Mouse (Mus musculus) adrenal gland, postnatal 4 days (tissue): Measurements from ENCODE around the gene Rims1. TPM values are rescaled to one million over a fixed set of nuclear protein-coding genes. Genes with fewer than 3 reads are reported as not detected.

Experiments
- DNase-seq, 2 experiments: peaks; one replicate each; pipeline ENCODE4 v3.0.0; 2021 to 2022; ENCODE audit warnings: low spot score in 2 of 2, mixed read lengths in 2 of 2
- long read RNA-seq, 2 experiments: library from polyadenylated mRNA; stranded (forward); transcript quantifications; one replicate each; pipeline ENCODE4 v2.0.0; 2021
- total RNA-seq, 2 experiments: library from RNA; stranded (reverse); gene quantifications; 2 replicates each; pipeline ENCODE4 v1.2.3; 2021

Rims1 gene
- total RNA-seq = 1 to 10 TPM; 1.4 to 2.1 TPM
- long read RNA-seq, experiment 1, partial matches to known transcripts = 0 of 1 reads
- long read RNA-seq, experiment 1, other reads (novel, unspliced or antisense) = 1 of 1 reads
- long read RNA-seq, experiment 2, partial matches to known transcripts = 0 of 1 reads
- long read RNA-seq, experiment 2, other reads (novel, unspliced or antisense) = 1 of 1 reads

DNA sequence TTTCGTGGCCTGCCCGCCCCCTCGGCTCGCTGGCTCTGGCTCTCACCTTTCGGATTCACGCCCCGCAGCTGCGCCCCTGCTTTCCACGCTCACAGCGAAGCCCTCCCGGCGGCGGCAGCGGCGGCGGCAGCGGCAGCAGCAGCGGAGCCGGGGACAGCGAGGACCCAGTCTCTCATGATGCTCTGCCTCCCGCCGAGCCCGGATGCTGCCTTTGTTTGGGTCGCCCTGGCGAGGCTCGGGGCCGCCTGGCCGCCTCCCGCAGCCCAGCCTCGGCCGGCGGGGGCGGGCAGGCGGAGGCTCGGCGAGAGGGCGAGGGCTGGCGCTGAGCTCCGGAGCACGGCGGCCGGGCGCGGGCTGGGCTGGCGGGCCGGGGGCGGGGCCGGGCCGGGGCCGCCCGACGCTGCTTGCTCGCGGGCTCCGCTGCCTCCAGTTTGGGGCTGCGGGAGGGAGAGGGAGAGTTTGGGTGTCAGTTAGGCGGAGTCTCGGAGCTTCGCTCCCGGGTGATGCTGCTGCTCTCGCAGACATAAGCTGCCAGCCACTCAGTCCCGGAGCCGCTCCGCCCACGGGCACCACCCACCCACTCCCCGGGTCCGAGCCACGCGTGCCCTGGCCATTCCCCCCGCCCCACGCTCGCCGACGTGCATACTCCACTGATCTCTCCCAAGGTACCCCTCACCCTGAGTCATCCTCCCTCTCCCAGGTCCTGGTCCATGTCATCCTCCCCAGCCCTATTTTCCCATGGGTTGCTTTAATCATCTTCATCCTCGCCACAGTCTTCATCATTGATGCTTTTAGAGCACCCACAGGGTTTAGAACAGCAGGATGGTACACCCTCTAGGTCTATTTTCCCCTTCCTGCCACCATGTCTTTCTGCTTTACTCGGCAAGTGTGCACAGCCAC lies at the start of gene Rims1:
Rims1 (minus strand) TSS at position 269 of the 900 bp plus-strand sequence.
- peak in 1 of 2 experiments; percentile 16 for DNase-seq

DNA sequence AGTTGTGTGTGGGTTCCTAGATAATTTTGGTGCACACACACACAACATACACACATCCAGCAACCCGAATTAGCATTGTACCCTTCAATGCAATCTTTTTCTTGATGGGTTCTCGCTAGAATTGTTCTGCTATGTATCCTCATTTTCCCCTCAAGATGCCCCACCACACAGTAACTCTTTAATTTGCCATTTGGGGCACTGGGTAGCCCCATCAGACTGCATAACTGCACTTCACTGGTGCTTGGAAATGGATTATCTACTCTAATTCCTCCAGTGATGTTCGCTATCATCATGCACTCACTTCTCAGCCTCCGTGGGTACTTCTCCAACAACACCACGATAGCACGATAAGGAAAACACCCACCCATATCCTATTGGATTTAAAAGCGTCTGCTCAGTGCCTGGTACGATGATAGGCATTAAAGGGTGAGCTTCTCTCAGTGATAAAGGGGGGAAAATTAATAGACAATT lies 867 bp upstream of the Rims1 start:
- no peak for DNase-seq

DNA sequence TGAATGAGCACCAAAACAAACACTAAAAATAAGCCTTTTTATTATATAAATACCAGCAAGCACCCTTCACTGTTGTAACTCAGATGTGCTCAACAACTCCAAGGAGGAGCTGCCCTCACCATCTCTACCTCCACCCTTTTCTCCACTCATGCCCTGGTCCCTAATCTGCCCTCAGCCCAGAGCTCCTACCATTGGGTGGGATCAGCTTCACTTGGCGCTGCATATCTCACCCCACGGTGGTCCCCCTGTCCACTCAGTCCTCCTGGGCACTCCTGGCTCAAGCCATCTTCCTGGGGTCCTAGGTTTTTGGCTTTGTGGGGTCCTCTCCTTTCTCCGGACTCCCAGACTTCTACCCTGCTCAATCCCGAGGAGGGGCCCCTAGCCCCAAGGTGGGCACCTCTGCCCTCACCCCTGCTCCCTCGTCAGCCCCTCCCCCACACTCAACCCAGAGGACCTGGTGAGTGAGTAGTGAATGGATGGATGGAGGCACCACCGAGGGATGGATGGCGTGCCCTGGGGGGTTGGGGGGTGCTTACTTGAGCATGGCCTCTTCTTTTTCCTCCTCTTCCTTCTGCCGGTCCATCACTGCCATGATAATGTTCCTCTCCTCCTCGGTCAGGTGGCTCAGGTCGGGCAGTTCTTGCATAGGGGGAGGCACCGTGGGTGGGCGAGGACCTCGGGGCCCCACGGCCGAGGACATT lies 619 bp downstream of the Rims1 start:
- peak in 1 of 2 experiments; percentile 2 for DNase-seq

DNA sequence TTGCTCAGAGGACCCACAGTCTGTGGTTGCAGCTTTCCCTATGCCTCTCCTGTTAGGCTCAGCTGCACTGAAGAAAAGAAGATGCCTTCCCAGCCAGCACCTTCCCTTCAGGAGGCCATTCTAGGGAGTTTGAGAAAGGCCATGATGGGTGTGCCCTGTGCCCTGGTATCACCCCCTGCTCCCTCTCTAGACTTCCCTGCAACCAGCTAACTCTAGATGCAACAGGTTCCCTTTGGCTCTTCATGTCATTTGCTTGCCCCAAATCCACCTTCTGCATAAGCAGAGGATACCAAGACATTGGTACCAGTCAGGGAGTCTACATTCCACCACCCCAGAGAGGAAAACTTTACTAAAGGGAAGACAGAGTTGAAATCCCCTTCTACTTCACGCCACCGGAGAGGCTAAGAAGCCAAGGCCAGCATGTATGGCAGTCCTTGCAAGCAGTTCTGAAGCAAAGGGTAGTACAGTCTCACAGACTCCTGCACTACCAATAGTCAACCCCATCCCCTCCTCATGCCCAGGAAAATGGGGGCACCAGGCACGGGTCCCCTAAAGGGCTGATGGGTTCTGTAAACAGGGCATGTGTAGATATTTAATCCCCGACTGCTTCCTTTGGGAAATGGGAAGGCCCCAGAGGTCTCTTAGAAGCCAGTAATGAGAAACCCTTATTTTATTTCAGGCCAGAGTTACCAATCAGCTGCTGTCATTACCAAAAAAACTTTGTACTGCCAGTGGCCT lies 1.5 kb downstream of the Rims1 start:
- no peak for DNase-seq

DNA sequence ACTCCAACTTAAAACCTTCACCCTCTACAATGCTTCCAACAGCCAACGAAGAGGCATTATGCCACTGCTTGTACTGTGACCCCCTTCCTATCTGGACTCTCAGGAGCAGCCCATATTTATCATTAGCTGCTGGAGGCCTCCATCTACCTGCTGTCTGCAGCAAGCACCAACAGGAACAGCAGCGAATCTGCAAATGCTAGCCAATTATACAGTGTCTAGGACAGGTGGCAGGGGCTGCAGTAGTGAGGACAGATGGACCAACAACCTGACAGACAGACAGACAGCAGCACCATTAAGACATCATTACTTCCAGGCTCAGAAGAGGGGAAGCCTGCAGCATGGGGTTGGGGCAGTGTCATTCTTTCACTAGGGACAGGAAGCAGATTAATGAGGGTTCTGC lies 2.3 kb downstream of the Rims1 start:
- no peak for DNase-seq

DNA sequence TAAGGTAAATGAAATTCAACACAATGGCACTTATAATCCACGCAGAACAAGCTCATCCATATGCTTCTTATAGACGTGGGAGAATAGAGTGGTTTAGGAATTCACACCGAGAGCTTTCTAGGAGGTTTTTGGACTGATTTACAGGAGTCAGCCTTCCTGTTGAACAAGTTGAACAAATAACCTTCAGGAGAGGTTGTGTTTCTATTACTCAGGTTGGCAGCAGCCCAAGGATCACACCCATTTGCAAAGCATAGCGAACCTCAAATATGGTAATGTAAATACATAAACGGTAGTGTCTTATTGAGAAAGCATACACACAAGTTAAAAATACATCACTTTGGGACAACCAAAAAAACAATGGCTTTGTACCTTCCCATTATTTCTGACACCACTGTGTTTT lies 5.5 kb downstream of the Rims1 start:
- no peak for DNase-seq

DNA sequence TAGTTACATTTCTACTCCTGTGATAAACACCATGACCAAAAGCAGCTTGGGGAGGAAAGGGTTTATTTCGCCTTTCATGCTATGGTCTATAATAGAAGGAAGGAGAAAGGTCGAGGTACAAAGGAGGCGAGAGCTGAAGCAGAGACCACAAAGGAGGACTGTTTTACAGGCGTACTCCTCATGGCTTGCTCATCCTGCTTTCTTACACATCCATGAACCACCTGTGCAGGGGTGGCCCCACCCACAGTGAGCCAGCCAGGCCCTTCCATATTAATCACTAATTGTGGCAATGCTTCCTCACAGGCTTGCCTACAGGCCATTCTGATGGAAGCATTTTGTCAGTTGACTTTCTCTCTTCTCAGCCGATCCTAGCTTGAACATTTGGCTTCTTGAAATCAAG lies 8.7 kb downstream of the Rims1 start:
- DNase-seq = no peak

DNA sequence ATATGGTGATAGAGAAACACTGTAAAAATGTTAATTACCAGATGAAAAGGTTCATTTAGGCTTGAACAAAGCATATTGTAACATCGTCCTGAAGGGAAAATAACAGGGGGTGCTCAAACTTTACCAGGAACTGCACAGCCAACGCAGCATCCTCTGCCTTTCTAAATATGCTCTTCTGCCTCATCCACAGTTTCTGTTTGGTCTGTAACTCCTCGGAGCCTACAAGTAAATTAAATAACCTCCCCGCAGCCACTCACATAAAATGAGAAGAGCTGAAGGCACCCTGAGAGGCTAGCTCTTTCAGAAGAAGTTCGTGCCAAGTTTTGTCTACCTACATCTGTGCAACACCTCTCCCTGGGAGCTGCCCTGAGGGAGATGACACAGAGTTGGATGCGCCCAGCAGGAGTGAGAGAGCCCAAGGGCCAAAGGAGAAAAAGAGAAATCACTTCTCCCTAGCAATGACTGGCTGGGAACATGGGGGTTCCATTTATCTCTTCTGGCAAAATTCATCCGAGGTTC lies 16.3 kb downstream of the Rims1 start:
- no peak for DNase-seq

DNA sequence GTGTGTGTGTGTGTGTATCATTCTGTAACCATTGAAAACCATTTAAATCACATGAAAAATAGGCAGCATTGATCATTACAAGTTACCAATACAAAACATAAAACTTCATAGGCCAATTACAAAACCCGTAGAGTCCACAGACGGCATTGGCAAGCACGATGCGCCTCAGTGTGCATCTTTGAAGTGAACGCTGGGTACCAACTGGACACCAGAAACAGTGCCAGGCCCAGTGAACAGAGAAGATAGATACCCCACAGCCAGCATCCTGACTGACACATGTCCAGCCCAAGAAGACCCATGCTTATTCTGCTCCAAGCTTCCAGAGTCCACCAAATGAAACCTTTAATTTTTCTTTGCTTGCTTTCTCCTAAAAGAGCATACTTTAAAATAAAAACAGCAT lies 18.2 kb downstream of the Rims1 start:
- DNase-seq = no peak

DNA sequence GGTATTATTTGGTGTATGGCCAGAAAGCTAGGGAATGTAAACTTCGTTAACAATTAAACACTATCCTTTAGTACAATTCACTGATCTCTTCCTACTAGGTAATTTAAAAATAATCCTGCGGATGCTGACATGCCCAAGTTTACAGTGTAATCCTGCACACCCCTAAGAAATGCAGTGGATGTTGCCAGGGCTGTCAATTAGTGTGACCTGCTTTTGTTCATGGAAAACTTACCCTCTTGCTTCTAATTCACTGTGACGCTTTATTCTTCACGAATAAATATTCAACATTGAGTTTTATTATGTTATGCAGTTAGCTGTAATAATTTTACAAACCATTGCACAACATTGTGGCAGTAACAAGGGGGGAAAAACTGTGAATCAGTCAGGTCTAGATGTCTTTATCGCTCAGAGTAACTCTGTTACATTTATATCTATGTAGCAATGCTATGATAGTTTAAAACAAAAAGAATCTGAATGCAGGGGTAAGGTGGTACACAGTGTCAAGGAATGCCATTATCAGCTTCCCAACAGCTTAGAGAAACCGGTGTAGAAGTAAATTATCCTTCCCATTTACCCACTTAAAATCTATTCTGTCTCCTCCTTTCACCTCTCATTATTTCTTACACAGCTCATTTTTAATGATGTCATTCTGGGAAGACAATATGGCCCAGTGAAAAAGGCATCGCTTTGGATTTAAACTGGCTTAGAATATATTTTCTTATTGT lies 35.1 kb downstream of the Rims1 start:
- DNase-seq = no peak

DNA sequence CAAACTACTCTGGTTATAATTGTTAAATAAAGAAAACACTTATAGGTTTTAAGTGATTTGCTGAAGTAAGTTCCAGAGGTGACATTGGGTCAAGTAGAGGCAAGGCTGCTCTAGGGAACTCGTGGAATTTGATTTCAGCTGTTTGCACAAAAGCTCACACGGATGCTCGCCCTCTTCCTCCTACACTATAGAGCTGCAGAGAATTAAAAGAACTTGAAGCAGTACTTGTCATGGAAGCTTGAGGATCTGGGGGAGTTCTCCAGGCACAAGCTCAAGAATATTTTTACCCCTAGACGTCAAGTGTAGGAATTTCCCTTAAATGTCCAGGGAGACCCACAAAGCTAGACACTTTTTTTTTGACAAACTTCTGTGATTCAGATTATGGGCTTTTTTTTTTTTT lies 42.4 kb downstream of the Rims1 start:
- DNase-seq = no peak

DNA sequence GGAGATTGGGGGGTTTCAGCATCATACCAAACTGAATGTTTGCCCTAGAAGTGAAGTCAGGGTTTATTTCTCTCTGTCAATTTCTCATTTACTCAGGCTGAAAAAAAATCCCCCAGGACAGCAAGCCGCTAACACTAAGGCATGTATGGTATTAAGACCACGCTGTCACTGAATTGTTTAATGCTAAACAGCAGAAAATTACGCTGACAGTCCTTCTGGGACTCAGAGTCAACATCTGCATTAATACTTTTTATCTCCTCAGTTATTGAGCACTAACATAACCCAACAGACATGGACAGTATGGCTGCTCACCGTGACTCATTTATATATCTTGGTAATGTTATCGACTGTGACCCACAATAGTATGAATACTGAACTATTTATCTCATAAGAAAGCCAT lies 43.0 kb downstream of the Rims1 start:
- DNase-seq = no peak

DNA sequence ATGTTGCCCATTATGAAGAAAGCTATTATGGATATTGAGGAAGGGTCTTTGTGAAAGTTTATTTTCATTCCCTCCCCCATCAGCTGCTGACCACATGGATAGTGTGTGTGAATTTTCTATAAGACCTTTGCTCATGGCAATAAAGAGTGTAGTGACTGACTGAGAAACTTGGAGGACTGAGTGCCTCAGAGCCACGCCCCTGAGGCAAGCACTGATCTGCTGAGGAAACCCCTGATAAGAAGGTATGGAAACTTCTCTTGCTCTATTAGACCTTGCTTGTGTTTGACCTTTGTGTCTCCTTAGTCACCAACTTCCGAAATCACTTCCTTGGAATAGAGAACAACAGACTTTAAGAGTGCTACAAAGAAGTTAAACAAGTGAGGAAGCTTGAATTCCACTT lies 55.3 kb downstream of the Rims1 start:
- DNase-seq = no peak

DNA sequence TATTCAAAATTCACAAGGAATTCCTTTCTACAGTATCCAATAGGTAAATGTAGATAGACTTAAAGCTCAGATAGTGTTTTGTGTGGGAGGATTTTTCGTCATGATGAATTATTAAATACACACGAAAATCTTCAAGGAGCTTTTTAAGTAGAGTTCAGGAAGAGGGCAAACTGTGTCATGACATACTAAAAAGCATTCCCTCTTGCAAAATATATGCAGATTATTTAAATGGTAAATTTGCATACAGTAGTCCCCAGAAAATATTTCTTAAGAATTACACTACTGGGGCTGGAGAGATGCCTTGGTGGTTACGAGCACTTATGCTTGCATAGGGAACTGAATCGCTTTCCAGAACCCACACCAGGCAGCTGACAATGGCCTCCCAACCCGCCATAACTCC lies 61.1 kb downstream of the Rims1 start:
- DNase-seq = no peak

DNA sequence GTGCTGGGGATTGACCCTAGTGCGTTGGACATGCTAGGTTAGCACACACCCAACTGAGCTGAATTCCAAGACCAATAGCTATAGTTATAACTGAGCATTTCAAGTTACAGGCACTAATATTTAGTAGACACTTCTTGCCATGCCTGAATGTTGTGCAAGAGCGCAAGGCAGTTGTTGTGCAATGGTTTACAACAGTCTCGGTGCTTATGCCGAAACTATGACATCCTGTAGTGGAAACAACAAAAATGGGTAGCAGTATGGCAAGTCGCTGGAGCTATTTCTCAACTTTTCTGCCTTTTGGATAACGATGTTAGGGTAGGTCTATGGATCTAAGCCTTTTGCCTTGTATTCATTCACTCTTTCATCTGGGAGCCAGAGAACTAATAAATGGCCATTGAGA lies 68.3 kb downstream of the Rims1 start:
- no peak for DNase-seq

DNA sequence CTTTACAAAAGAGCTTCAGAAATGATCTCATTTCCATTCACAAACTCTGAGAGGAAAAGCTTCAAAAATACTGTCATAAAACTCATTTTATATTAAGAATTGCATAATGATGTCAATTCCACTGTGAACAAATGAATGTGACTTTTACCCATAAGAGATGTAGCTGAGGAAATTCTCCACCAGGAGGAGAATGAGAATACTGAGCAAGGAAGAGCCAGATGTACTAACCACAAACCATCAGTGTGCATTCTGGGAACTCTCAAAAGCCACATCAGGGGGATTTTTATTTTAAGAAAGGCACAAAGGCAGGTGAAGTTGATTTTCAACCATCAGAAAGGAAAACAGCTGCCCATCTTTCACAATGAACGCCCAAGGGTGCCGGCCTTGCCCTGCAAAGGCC lies 71.4 kb downstream of the Rims1 start:
- DNase-seq = no peak

DNA sequence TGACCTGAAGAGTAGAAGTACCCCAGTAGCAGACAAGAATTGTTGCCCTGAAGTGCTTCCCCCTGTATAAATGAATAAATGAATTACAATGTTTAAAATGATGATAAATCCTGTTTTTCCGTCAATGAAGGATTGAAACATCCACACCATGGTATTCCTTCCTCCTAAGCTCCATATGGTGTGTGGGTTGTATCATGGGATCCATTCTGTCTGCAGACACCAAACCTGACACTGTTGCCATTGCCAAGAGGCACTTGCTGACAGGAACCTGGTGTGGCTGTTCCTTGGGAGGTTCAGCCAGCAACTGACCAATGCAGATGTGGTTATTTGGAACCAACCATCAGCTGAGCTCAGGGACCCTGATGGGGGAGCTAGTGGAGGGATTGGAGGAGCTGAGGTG lies 72.5 kb downstream of the Rims1 start:
- DNase-seq = no peak

DNA sequence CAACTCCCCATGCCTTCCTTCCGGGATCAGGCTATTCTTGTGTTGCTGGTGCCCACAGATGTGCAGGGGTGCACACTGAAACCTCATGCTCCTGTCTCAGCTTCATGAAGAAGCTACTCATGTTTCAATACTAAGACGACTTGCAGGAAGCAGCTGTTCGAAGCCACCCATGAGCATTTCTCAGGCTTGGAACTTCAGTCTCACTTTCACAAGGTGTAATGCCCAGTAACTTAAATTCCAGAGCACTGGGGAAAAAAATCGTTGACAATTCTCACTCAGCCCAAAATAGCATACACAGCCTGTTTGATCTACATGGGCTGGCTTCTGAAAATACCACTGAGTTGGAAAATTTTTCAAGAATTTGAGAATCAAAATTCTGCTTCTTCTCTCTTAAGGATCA lies 77.6 kb downstream of the Rims1 start:
- DNase-seq = no peak

DNA sequence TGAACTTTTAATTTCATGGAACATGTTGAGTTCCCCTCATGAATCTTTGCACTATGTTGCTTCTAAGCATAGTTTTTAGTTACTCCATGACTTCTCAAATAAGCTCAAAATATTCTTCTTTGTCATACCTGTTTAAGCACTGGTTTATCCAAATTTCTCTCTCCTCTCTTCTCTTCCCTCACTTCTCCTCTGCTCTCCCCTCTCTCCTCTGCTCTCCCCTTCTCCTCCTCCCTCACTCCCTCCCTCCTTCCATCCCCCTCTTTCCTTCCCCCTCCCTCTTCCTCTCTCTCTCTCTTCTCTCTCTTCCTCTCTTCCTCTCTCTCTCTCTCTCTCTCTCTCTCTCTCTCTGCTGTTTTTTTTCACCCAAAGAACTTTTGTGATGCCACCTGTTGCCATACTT lies 84.1 kb downstream of the Rims1 start:
- DNase-seq = no peak

DNA sequence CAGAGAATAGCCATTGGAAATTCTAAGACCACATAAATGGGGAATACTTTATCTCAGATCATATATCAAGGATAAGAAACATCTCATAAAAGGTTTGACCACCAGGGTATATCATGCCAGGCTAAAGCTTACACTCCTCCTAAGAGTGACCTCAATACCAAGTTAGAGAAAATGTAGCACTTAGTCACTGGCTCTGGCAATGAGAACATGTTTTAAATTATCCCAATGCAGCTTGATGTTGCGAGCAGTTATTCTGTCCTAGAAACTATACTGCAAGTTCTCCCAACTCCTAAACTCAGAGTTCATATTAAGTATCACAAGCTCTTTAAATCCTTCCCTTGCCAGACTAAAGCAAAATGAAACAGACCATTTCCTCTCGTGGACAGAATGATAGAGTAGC lies 85.1 kb downstream of the Rims1 start:
- no peak for DNase-seq

DNA sequence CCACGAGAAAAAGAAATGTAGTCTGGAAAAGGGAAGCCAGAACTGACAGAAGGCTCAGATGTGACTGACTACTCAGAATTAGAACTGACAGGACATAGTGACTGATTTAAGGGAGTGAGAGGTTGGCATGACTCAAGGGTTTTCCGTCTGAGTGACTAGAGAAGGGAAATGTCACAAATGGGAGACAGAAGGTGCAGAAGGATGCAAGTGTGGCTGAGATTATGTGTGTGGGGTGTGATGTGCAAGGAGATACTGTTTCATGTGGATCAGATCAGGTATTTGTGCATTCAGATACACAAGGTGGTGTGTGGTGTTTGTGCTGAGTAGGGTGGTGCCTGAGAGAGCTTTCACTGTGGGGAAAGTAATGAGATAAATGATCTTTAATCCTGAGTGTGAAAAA lies 96.3 kb downstream of the Rims1 start:
- no peak for DNase-seq
